Mouse (Mus musculus): ENCODE measurements around the gene Usp25. TPM values are rescaled to one million over a fixed set of nuclear protein-coding genes. Genes with fewer than 3 reads are reported as not detected.

Gene Usp25
- polyA plus RNA-seq, 1 experiment from 2014 or later, result 29.8 TPM

DNA sequence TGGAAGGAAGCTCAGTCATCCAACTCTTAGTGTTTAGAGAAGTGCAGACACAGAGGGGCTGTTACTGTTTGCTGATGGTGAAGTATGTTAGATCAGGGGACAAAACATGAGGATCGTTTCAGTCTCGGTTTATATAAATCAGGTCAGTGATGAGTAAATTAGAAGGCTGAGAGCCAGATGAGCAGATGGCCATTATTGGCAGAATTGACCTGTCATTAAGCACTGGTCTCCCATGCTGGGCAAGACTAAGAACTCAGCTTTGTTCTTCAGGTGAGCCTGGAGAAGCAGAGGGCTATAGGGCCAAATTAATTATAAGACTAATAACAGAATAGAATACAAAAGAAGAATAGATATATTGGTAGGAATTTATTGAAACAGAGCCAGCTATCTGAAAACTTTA is 140.3 kb downstream of the Usp25 start:
- H3K9me3 ChIP-seq (replicated peaks; ENCODE audit: control insufficient read depth, low read length), result no peaks in the 10 kb centered on the region
- WGBS, result 82% methylated on average over 2 of the region's 2 CpGs
- H3K4me3 ChIP-seq (ENCODE audit: low read depth, low read length), result no peak overlapping the region
- H3K36me3 ChIP-seq (replicated peaks; ENCODE audit: control insufficient read depth, insufficient read depth, low read depth, low read length), result no peaks in the 10 kb centered on the region
- no peak for DNase-seq (ENCODE audit: low spot score)
- H3K4me2 ChIP-seq (ENCODE audit: low read depth, low read length), result no peak overlapping the region
- no peak for ATAC-seq (replicated peaks; ENCODE audit: insufficient number of reproducible peaks, low FRiP score, low TSS enrichment, low read depth)
- H3K9ac ChIP-seq (replicated peaks; ENCODE audit: low read length), result no peak overlapping the region
- no peaks in the 10 kb centered on the region for H3K4me1 ChIP-seq (ENCODE audit: control insufficient read depth, insufficient read depth, low read length)
- H3K27ac ChIP-seq (replicated peaks; ENCODE audit: low read depth, low read length), result no peak overlapping the region
- H3K27me3 ChIP-seq (ENCODE audit: control insufficient read depth, insufficient read depth, low read length), result no peaks in the 10 kb centered on the region

DNA sequence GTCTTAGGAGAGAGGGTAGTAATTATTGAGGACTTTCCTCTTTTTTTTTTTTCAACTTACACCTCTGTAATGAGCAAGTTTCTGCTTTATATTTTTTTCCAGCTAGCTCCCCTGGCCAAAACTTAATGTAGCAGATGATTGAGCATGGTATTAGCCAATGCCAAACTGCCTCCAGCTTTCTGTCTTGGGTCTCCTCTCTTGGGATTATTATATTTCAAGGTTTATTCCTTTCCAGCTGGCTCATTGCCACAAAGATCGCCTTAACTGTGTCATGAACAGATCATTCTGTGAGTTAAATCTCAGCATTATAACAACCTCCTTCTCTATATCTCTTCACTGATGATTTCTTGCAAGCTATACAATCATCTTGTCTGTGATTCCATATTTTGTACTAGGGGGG is 141.3 kb downstream of the Usp25 start:
- Histone ChIP-seq H3K4me3 (ENCODE audit: low read depth, low read length) (no peak overlapping the region), H3K9me3 (replicated peaks; ENCODE audit: control insufficient read depth, low read length) (no peaks in the 10 kb centered on the region), H3K27me3 (ENCODE audit: control insufficient read depth, insufficient read depth, low read length) (no peaks in the 10 kb centered on the region), H3K27ac (replicated peaks; ENCODE audit: low read depth, low read length) (no peak overlapping the region), H3K9ac (replicated peaks; ENCODE audit: low read length) (no peak overlapping the region), H3K4me1 (ENCODE audit: control insufficient read depth, insufficient read depth, low read length) (no peaks in the 10 kb centered on the region), H3K36me3 (replicated peaks; ENCODE audit: control insufficient read depth, insufficient read depth, low read depth, low read length) (no peaks in the 10 kb centered on the region), H3K4me2 (ENCODE audit: low read depth, low read length) (no peak overlapping the region)
- DNase-seq (ENCODE audit: low spot score), result no peak
- no peak for ATAC-seq (replicated peaks; ENCODE audit: insufficient number of reproducible peaks, low FRiP score, low TSS enrichment, low read depth)
- WGBS, result 89% methylated on average over 1 of the region's 1 CpGs
